Mouse (Mus musculus): ENCODE measurements around the gene Ube2e2. TPM values are rescaled to one million over a fixed set of nuclear protein-coding genes. Genes with fewer than 3 reads are reported as not detected.

The Ube2e2 gene
- polyA plus RNA-seq (2014; fragmentation: Nextera tagmentation; extraction: Ambion mirVana) = 53.1 and 61.7 TPM in 2 replicates

- peak within 1 kb of the TSS; percentile 54 for H3K4me2 ChIP-seq (replicated peaks; ENCODE audit: low read depth, low read length)
- WGBS = 3% methylated on average over 22 of the region's 22 CpGs
- peak; percentile 81 for ATAC-seq (ENCODE audit: low FRiP score, low TSS enrichment)
- H3K9ac ChIP-seq (ENCODE audit: low read depth, low read length) = peak within 1 kb of the TSS; percentile 89
- peak within 1 kb of the TSS; percentile 73 for H3K4me3 ChIP-seq (ENCODE audit: low read length)
- no peak within 1 kb of the TSS for H3K27ac ChIP-seq (ENCODE audit: low read depth, low read length)
- no peaks in the 10 kb centered on the region for H3K4me1 ChIP-seq (ENCODE audit: control insufficient read depth, insufficient read depth, low read length)
- no peaks in the 10 kb centered on the region for H3K9me3 ChIP-seq (ENCODE audit: control insufficient read depth, low read length)
- no peaks in the 10 kb centered on the region for H3K36me3 ChIP-seq (ENCODE audit: control insufficient read depth, insufficient read depth, low read length)
- H3K27me3 ChIP-seq (ENCODE audit: control insufficient read depth, insufficient read depth, low read length) = no peaks in the 10 kb centered on the region
Observed at GRCm38 (mm10) chr14:18893947-18894445, at the start of gene Ube2e2. Gene Ube2e2, minus strand, starts transcription at chr14:18894267.

- Histone ChIP-seq H3K27me3 (ENCODE audit: control insufficient read depth, insufficient read depth, low read length) (no peaks in the 10 kb centered on the region), H3K27ac (ENCODE audit: low read depth, low read length) (no peak overlapping the region), H3K4me2 (replicated peaks; ENCODE audit: low read depth, low read length) (no peak overlapping the region), H3K36me3 (ENCODE audit: control insufficient read depth, insufficient read depth, low read length) (no peaks in the 10 kb centered on the region), H3K4me3 (ENCODE audit: low read length) (no peak overlapping the region), H3K9me3 (ENCODE audit: control insufficient read depth, low read length) (no peaks in the 10 kb centered on the region), H3K4me1 (ENCODE audit: control insufficient read depth, insufficient read depth, low read length) (no peaks in the 10 kb centered on the region), H3K9ac (ENCODE audit: low read depth, low read length) (no peak overlapping the region)
- no peak for ATAC-seq (ENCODE audit: low FRiP score, low TSS enrichment)
Observed at GRCm38 (mm10) chr14:18940068-18940467, 46.0 kb upstream of the Ube2e2 start.

GRCm38 (mm10) chr14:18903553-18903952, 9.5 kb upstream of the Ube2e2 start:
- no peak overlapping the region for H3K4me3 ChIP-seq (ENCODE audit: low read length)
- no peaks in the 10 kb centered on the region for H3K9me3 ChIP-seq (ENCODE audit: control insufficient read depth, low read length)
- no peak overlapping the region for H3K4me2 ChIP-seq (replicated peaks; ENCODE audit: low read depth, low read length)
- H3K36me3 ChIP-seq (ENCODE audit: control insufficient read depth, insufficient read depth, low read length) = no peaks in the 10 kb centered on the region
- no peak overlapping the region for H3K9ac ChIP-seq (ENCODE audit: low read depth, low read length)
- no peaks in the 10 kb centered on the region for H3K27me3 ChIP-seq (ENCODE audit: control insufficient read depth, insufficient read depth, low read length)
- H3K4me1 ChIP-seq (ENCODE audit: control insufficient read depth, insufficient read depth, low read length) = no peaks in the 10 kb centered on the region
- ATAC-seq (ENCODE audit: low FRiP score, low TSS enrichment) = no peak
- no peak overlapping the region for H3K27ac ChIP-seq (ENCODE audit: low read depth, low read length)

DNA sequence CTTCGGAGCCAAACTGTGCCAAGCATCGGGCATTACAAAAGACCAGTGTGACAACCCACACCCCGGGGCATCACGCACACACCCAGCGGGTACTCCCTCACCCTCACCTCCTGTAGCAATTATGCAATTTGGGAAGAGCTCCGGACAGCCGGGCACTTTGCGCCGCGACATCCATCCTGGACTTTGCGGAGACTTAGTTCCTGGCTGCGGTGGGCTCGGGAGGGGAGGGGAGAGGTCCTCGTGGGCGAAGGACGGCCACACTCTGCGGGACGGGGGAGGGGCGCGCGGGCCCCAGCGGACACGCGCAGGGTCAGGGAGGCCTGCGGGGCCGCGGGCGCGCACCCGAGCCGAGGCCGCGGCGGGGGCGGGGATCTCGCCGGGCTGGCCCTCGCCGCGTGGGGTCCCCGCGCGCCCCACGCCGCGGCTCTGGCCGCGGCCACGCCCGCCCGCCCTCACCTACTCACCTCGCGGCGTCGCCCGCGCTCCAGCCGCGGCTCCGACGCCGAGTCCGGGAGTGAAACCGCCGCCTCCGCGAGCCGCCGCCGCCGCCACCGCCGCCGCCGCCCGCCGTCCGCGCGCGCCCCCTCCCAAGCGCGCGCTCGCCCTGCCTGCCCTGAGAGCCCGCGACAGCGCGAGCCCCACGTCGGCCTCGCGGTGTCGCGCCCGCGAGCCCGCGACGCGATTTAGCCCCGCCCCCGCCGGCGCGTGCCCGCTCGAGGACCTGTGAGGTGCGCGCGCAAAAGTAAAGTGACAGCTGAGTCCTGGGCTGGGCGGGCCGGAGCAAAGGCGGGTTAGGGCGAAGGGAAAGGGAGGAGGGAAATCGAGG, 733 bp downstream of the Ube2e2 start:
- no peaks in the 10 kb centered on the region for H3K36me3 ChIP-seq (ENCODE audit: control insufficient read depth, insufficient read depth, low read length)
- WGBS = under 1% methylated on average over 81 of the region's 116 CpGs
- H3K9ac ChIP-seq (ENCODE audit: low read depth, low read length) = peak overlapping the region; percentile 89
- no peaks in the 10 kb centered on the region for H3K27me3 ChIP-seq (ENCODE audit: control insufficient read depth, insufficient read depth, low read length)
- H3K4me1 ChIP-seq (ENCODE audit: control insufficient read depth, insufficient read depth, low read length) = no peaks in the 10 kb centered on the region
- H3K9me3 ChIP-seq (ENCODE audit: control insufficient read depth, low read length) = no peaks in the 10 kb centered on the region
- H3K4me2 ChIP-seq (replicated peaks; ENCODE audit: low read depth, low read length) = peak overlapping the region; percentile 54
- no peak overlapping the region for H3K27ac ChIP-seq (ENCODE audit: low read depth, low read length)
- H3K4me3 ChIP-seq (ENCODE audit: low read length) = peak overlapping the region; percentile 73
- ATAC-seq (ENCODE audit: low FRiP score, low TSS enrichment) = peak; percentile 94

DNA sequence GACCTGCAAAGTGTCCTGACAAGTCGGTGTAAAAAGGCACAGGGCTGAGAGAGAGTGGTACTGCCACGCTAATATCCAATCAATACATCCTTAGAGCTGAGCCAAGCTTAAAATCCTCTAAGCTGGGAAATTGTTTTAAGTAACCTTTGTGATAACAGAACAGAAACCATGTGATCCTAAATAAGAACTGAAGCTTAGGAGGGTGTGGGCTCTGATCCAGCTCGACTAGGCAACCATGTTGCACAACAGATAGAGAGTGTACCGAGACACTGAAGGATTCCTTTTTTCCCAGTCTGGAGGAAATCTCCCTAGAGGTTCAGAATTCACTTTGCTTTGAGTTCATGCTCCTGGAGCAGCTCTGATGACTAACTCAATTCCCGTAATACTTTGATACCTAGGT, 4.5 kb downstream of the Ube2e2 start:
- ATAC-seq (ENCODE audit: low FRiP score, low TSS enrichment) = no peak
- Histone ChIP-seq H3K27me3 (ENCODE audit: control insufficient read depth, insufficient read depth, low read length) (no peaks in the 10 kb centered on the region), H3K9me3 (ENCODE audit: control insufficient read depth, low read length) (no peaks in the 10 kb centered on the region), H3K4me2 (replicated peaks; ENCODE audit: low read depth, low read length) (no peak overlapping the region), H3K9ac (ENCODE audit: low read depth, low read length) (no peak overlapping the region), H3K4me3 (ENCODE audit: low read length) (no peak overlapping the region), H3K36me3 (ENCODE audit: control insufficient read depth, insufficient read depth, low read length) (no peaks in the 10 kb centered on the region), H3K27ac (ENCODE audit: low read depth, low read length) (no peak overlapping the region), H3K4me1 (ENCODE audit: control insufficient read depth, insufficient read depth, low read length) (no peaks in the 10 kb centered on the region)
- WGBS = 89% methylated on average over 5 of the region's 5 CpGs

GRCm38 (mm10) chr14:18882493-18882892, 11.6 kb downstream of the Ube2e2 start:
- H3K4me3 ChIP-seq (ENCODE audit: low read length) = no peak overlapping the region
- no peak overlapping the region for H3K27ac ChIP-seq (ENCODE audit: low read depth, low read length)
- H3K4me2 ChIP-seq (replicated peaks; ENCODE audit: low read depth, low read length) = no peak overlapping the region
- no peaks in the 10 kb centered on the region for H3K36me3 ChIP-seq (ENCODE audit: control insufficient read depth, insufficient read depth, low read length)
- H3K4me1 ChIP-seq (ENCODE audit: control insufficient read depth, insufficient read depth, low read length) = no peaks in the 10 kb centered on the region
- 94% methylated on average over 1 of the region's 1 CpGs for WGBS
- no peaks in the 10 kb centered on the region for H3K9me3 ChIP-seq (ENCODE audit: control insufficient read depth, low read length)
- ATAC-seq (ENCODE audit: low FRiP score, low TSS enrichment) = 0 out of 2 replicates have a peak, but pooled peaks have one; percentile 28
- H3K27me3 ChIP-seq (ENCODE audit: control insufficient read depth, insufficient read depth, low read length) = no peaks in the 10 kb centered on the region
- no peak overlapping the region for H3K9ac ChIP-seq (ENCODE audit: low read depth, low read length)

DNA sequence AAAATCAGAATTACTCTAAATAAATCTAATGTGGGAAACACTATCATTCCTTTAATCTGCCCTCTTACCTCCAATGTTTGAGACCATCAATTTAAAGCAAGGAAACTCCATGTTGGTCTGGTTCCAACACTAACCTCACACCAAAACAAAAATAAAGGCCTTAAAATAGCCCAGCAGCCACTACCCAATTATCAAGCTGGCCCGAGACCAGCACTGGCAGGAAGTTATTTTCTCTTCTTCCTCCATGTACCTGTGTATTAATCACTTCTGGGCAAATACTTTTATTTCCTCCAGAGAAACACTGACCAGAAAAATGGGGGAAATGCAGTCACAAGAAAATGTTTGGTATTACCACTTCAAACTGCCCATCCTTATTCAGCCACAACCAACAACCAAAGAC, 23.4 kb downstream of the Ube2e2 start:
- Histone ChIP-seq H3K4me1 (ENCODE audit: control insufficient read depth, insufficient read depth, low read length) (no peaks in the 10 kb centered on the region), H3K27me3 (ENCODE audit: control insufficient read depth, insufficient read depth, low read length) (no peaks in the 10 kb centered on the region), H3K36me3 (ENCODE audit: control insufficient read depth, insufficient read depth, low read length) (no peaks in the 10 kb centered on the region), H3K4me3 (ENCODE audit: low read length) (no peak overlapping the region), H3K9me3 (ENCODE audit: control insufficient read depth, low read length) (no peaks in the 10 kb centered on the region), H3K27ac (ENCODE audit: low read depth, low read length) (no peak overlapping the region), H3K9ac (ENCODE audit: low read depth, low read length) (no peak overlapping the region), H3K4me2 (replicated peaks; ENCODE audit: low read depth, low read length) (no peak overlapping the region)
- ATAC-seq (ENCODE audit: low FRiP score, low TSS enrichment) = no peak
- WGBS = 68% methylated on average over 1 of the region's 1 CpGs

DNA sequence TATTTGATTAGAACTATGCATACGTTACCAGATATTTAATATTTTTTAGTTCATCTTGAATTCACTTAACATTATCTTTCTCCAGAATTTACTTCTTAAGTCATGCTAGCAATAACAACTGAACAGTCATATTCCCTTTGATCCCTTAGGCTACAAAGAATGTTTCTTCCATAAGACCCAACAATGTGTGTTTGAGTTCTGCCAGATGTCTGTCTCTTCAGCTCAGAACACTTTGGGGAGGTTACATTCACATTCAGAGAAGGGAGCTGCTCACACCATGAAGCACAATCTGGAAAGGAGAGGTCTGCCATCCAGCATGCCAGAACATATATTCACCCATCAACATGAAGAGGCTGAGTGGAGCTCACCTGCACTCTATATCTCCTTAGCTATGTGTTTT, 65.4 kb downstream of the Ube2e2 start:
- no peaks in the 10 kb centered on the region for H3K27me3 ChIP-seq (ENCODE audit: control insufficient read depth, insufficient read depth, low read length)
- no peak overlapping the region for H3K4me3 ChIP-seq (ENCODE audit: low read length)
- H3K4me1 ChIP-seq (ENCODE audit: control insufficient read depth, insufficient read depth, low read length) = no peaks in the 10 kb centered on the region
- no peak overlapping the region for H3K9ac ChIP-seq (ENCODE audit: low read depth, low read length)
- H3K27ac ChIP-seq (ENCODE audit: low read depth, low read length) = no peak overlapping the region
- WGBS = 93% methylated on average over 1 of the region's 1 CpGs
- H3K4me2 ChIP-seq (replicated peaks; ENCODE audit: low read depth, low read length) = no peak overlapping the region
- H3K9me3 ChIP-seq (ENCODE audit: control insufficient read depth, low read length) = no peaks in the 10 kb centered on the region
- H3K36me3 ChIP-seq (ENCODE audit: control insufficient read depth, insufficient read depth, low read length) = no peaks in the 10 kb centered on the region
- ATAC-seq (ENCODE audit: low FRiP score, low TSS enrichment) = no peak

GRCm38 (mm10) chr14:18826753-18827152, 67.3 kb downstream of the Ube2e2 start:
- Histone ChIP-seq H3K4me2 (replicated peaks; ENCODE audit: low read depth, low read length) (no peak overlapping the region), H3K4me1 (ENCODE audit: control insufficient read depth, insufficient read depth, low read length) (no peaks in the 10 kb centered on the region), H3K36me3 (ENCODE audit: control insufficient read depth, insufficient read depth, low read length) (no peaks in the 10 kb centered on the region), H3K9me3 (ENCODE audit: control insufficient read depth, low read length) (no peaks in the 10 kb centered on the region), H3K27me3 (ENCODE audit: control insufficient read depth, insufficient read depth, low read length) (no peaks in the 10 kb centered on the region), H3K4me3 (ENCODE audit: low read length) (no peak overlapping the region), H3K9ac (ENCODE audit: low read depth, low read length) (no peak overlapping the region), H3K27ac (ENCODE audit: low read depth, low read length) (no peak overlapping the region)
- no peak for ATAC-seq (ENCODE audit: low FRiP score, low TSS enrichment)

All from kidney, embryonic 14.5 days (tissue).